Mouse (Mus musculus) heart, adult 8-10 months (tissue): Measurements from ENCODE around the gene Lingo2. TPM values are rescaled to one million over a fixed set of nuclear protein-coding genes. Genes with fewer than 3 reads are reported as not detected.

Experiments used
- DNase-seq: peaks from one replicate; pipeline ENCODE4 v3.0.0; 2022; ENCODE audit warnings: low spot score
- total RNA-seq, 4 experiments: library from RNA; stranded (reverse); gene quantifications; 2 replicates each; pipeline ENCODE4 v1.2.4; 2022

The Lingo2 gene
- total RNA-seq, result not detected

DNA sequence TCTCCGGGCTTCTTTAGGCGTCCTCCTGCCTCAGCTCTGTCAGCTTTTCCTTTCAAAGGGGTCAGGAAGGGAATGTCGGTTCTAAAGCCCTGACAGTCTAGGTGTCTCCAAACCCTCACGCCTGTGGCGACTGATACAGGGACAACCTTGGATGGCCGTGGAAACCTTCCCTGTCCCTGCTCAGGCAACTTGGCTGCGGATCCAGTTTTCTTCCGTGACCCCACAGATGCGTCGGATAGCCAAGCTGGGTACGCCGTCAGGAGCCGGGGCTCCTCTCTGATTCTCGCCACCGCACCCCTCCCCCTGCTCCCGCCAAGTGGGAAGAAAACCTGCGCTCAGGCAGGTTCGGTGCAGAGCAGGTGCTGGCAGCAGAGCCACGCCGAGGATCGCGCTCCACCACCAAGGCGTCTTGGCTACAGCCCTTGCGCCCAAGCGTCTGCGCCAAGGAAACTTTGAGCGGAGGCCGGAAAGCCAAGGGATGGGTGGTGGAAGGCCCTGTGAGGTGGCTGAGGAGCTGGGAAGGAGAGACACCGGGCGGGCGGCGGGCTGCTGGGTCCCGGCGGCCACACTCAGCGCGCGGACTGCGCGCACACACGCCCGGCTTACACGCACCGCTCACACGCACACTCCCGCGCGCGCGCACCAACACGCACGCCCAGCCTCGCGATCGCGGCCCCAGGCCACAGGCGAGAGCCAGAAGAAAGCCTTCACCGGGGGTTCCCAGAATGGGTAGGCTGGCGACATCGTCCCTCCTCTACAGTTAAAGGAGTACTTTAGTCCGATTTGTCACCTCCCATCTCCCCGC, at the start of gene Lingo2:
TSS of gene Lingo2 (minus strand) at position 598 of the 805 bp plus-strand sequence.
- DNase-seq, result no peak

DNA sequence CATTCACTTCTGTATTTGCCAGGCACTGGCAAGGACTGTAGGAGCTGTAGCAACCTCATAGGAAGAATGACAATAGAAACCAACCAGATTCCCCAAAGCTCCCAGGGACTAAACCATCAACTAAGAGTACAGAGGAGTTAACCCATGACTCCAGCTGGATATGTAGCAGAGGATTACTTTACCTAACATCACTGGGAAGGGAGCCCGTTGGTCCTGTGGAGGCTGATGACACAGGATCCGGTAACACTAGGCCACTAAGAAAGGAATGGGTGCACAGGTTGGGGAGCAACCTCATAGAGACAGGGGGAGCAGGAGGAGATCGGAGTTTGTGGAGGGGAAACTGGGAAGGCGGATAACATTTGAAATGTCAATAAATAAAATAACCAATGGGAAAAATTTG, 21.8 kb upstream of the Lingo2 start:
- DNase-seq, result no peak

- no peak for DNase-seq
Observed at GRCm38 (mm10) chr4:36952431-36953429, 1.2 kb upstream of the Lingo2 start.

DNA sequence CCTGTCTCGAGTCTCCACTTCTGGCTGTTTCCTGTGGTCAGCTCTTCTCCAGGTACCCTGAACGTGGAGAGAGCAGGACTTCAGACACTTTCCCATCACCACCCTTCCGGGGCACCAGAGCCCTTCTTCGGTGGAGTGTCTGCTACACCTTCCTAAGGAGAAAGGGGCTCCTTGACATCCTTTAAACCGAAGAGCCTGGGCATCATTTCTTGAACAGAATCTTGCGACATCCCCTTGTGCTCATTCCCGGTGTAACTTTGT, 338 bp upstream of the Lingo2 start:
- DNase-seq, result no peak

DNA sequence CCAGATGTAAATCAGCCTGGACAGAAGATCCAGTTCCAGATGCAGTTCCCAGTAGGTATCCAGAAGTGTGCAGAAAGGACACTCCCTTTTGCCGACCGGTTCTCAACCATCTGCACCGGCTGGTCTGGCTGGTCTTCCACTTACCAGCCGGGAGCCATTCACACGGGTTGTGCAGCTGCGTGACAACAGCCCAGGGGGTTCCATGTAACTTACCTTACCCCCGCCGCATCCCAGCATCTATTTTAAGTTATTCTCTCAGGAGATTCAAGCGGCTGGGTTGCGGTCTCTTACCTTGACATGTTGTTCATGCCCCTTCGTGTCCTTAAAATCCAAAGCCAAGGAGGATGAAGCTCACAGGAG, 777 bp downstream of the Lingo2 start:
- DNase-seq, result no peak

DNA sequence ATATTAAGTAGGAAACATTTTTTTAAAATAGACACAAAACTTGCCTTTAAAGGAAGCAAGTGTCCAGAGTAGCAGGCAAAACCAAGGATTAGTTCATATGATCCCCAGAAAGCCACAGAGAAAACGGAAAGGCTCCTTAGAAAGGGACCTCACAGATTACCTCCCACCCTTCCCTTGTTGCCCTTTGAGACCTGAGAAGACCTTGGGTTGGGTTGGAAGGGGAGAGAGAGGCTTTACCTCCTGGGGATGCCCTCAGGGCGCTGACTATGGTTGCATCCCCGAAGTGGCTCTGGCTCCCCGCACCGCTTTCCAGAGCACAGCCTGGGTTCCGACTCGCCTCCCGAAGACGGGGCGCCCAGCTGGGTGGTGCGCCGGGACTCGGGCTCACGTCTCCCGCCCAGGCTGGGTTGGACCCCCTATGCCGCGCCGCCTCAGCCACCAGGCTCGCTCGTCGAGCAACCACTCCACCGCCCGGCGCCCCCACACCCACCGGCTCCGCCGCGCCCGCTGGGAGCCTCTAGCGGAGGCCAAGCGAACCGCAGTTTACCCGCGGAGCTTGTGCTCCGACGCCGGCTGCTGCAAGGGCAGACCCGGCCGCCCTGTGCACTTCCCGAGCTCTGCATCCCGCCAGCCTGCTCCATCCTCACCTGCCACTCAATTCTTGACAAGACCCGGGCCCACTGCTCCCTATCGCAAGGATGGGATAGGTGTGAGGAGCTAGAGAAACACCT, 1.4 kb downstream of the Lingo2 start:
- no peak for DNase-seq

- no peak for DNase-seq
Observed at GRCm38 (mm10) chr4:36890810-36891209, 60.7 kb downstream of the Lingo2 start.

DNA sequence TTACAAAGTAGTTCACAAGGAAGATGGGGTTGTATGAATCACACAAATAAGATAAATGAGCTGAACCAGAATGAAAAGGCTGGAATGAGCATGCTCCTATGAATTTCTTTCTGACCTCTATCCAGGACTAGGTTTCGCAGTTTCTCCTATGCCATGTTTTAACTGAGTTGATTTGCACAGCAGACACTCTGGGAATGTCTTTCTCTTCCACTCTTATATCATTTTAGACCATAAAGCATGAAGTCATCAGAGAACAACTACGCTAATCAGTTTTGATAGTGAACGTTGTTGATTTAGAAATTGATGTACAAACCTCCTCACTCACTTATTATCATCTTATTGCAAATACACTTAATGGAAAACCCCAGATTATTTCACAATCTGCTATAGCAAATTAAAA, 61.2 kb downstream of the Lingo2 start:
- DNase-seq, result no peak

DNA sequence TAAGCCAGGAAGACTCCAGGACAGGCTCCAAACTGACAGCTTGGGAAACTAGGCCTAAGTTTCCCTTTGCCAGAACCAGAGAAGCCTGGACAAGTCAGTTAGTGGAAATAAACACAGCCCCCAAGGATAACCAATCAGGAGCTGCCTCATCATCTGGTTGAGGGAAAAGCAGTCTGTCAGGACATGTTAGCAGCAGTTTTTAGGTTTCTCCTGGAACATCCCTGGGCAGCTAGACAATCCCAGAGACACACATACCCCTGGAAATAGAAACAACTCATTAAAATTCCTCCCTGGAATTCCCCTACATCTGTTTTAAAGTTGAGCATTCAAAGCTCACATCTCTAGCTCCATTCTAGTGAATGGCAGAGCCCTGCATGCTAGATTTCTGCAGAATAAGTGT, 76.8 kb downstream of the Lingo2 start:
- no peak for DNase-seq

GRCm38 (mm10) chr4:36824982-36825381, 126.6 kb downstream of the Lingo2 start:
- DNase-seq, result no peak

DNA sequence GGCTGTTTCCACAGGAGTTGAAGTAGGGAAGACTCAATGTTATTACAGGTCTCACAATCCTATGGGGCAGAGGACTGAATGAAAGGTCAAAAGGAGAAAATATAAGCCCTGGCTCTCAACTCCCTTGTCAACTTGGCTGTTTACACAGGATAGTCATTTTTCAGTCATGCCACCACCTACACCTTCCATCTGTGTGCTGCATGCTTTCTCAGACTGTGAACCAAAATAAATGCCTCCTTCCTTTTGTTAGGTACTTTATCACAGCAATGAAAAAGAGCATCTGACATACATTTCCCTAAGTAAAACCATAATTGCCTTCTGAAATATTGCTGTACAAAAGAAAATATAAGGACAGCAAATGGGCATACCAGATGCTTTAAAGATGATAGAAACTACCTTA, 129.6 kb downstream of the Lingo2 start:
- no peak for DNase-seq

DNA sequence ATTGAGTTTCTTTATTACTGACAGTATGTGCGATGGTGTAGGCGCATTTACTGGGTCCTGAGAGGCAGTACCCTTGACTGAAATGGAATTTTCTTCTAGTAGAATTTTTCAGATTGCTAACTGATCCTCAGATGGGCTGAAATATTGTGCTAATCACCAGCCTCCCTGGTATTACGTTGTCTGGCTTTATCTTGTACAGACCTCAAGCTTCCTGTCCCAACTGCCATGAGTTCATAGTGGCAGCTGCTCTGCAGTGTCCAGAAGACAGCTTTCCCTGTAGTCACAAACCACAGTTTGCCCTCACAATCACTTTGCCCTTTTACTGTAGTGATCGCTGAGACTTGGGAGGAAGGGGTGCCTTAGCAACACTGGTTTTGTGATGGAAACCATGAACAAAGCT, 176.5 kb downstream of the Lingo2 start:
- no peak for DNase-seq

GRCm38 (mm10) chr4:36730691-36731090, 220.9 kb downstream of the Lingo2 start:
- no peak for DNase-seq

GRCm38 (mm10) chr4:36716411-36716810, 235.1 kb downstream of the Lingo2 start:
- no peak for DNase-seq

GRCm38 (mm10) chr4:36698888-36699287, 252.7 kb downstream of the Lingo2 start:
- no peak for DNase-seq

- no peak for DNase-seq
Observed at GRCm38 (mm10) chr4:36696810-36697209, 254.7 kb downstream of the Lingo2 start.

- no peak for DNase-seq
Observed at GRCm38 (mm10) chr4:36659920-36660319, 291.6 kb downstream of the Lingo2 start.

- no peak for DNase-seq
Observed at GRCm38 (mm10) chr4:36647753-36648152, 303.8 kb downstream of the Lingo2 start.

- no peak for DNase-seq
Observed at GRCm38 (mm10) chr4:36635666-36636065, 315.9 kb downstream of the Lingo2 start.

GRCm38 (mm10) chr4:36576801-36577200, 374.7 kb downstream of the Lingo2 start:
- no peak for DNase-seq

GRCm38 (mm10) chr4:36576256-36576655, 375.3 kb downstream of the Lingo2 start:
- DNase-seq, result no peak

DNA sequence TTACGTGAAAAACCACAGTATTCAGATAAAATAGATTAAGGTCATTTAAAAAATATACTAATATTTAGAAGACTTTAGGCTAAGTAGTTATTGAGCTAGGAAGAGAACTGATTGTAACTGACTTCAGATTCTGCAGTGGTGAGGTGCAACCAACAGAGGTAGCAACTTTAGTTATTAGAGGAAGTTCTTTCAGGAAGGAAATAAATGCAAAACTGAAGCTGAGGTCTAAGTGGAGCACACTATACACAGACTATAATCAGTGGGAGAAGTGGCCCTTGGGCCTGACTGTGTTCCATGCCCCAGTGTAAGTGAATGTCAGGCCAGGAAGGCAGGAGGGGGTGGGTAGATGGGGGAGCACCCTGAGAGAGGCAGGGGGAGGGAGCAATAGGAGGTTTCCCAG, 385.0 kb downstream of the Lingo2 start:
- no peak for DNase-seq
